Mouse (Mus musculus) limb, embryonic 15.5 days (tissue): ENCODE results near the gene Tmtc4. TPM values are rescaled to one million over a fixed set of nuclear protein-coding genes. Genes with fewer than 3 reads are reported as not detected.

Experiments used
- ATAC-seq: fragments of 200-750 bp; cut with Nextera tagmentation; 2 replicates; pipeline ENCODE4 v1.8.0; 2017; ENCODE audit warnings: low read depth, moderate TSS enrichment; ENCODE audit not compliant: insufficient number of reproducible peaks, low FRiP score, low TSS enrichment
- H3K27ac ChIP-seq: fragments of 300-500 bp; sonication (generic); 2 replicates; pipeline ENCODE4 v1.5.1; 2015; ENCODE audit warnings: moderate library complexity, mild to moderate bottlenecking, inconsistent platforms
- H3K27me3 ChIP-seq: fragments of 300-500 bp; sonication (generic); 2 replicates; pipeline ENCODE4 v1.6.1; 2015; ENCODE audit warnings: inconsistent platforms
- H3K36me3 ChIP-seq: fragments of 300-500 bp; sonication (generic); 2 replicates; pipeline ENCODE4 v1.6.1; 2015; ENCODE audit warnings: inconsistent platforms
- H3K4me1 ChIP-seq: fragments of 300-500 bp; sonication (generic); 2 replicates; pipeline ENCODE4 v1.6.1; 2015; ENCODE audit warnings: inconsistent platforms
- H3K4me2 ChIP-seq: fragments of 300-500 bp; sonication (generic); 2 replicates; pipeline ENCODE4 v1.6.1; 2015; ENCODE audit warnings: mild to moderate bottlenecking, inconsistent platforms
- H3K4me3 ChIP-seq: fragments of 300-500 bp; sonication (generic); 2 replicates; pipeline ENCODE4 v1.5.1; 2015; ENCODE audit warnings: mild to moderate bottlenecking, inconsistent platforms
- H3K9ac ChIP-seq: fragments of 300-500 bp; sonication (generic); 2 replicates; pipeline ENCODE4 v1.6.1; 2015; ENCODE audit warnings: inconsistent platforms
- H3K9me3 ChIP-seq: fragments of 300-500 bp; sonication (generic); 2 replicates; pipeline ENCODE4 v1.6.1; 2016; ENCODE audit warnings: inconsistent platforms
- WGBS: fragments of 180-500 bp; shearing (Covaris S2); methylation state at CpG from one replicate; pipeline ENCODE4 v1.1.7; 2015; 5-methylcytosine and 5-hydroxymethylcytosine counted together
- polyA plus RNA-seq: library from polyadenylated mRNA; unstranded; fragments of >200 nt; fragmentation: Nextera tagmentation; extraction: Ambion mirVana; gene quantifications from 2 replicates; pipeline ENCODE4 v1.2.1, GENCODE M21; 2015

Tmtc4 gene
- polyA plus RNA-seq, 1 experiment from 2014 or later: 21.7 TPM

- H3K4me1 ChIP-seq: peaks cover 18% of the 10 kb centered on the region
- no peaks in the 10 kb centered on the region for H3K36me3 ChIP-seq
- no peak overlapping the region for H3K9ac ChIP-seq
- no peaks in the 10 kb centered on the region for H3K9me3 ChIP-seq
- no peaks in the 10 kb centered on the region for H3K27me3 ChIP-seq
- no peak overlapping the region for H3K27ac ChIP-seq
- H3K4me3 ChIP-seq: no peak overlapping the region
- H3K4me2 ChIP-seq: no peak overlapping the region
- no peak for ATAC-seq
These were observed 85.3 kb downstream of the Tmtc4 start for GRCm38 (mm10) chr14:122898550-122898949.

GRCm38 (mm10) chr14:122896106-122896505, 87.7 kb downstream of the Tmtc4 start:
- H3K4me2 ChIP-seq: no peak overlapping the region
- no peaks in the 10 kb centered on the region for H3K36me3 ChIP-seq
- no peak overlapping the region for H3K9ac ChIP-seq
- no peaks in the 10 kb centered on the region for H3K4me1 ChIP-seq
- no peak for ATAC-seq
- no peak overlapping the region for H3K4me3 ChIP-seq
- no peak overlapping the region for H3K27ac ChIP-seq
- no peaks in the 10 kb centered on the region for H3K9me3 ChIP-seq
- 80% methylated on average over 1 of the region's 1 CpGs for WGBS
- H3K27me3 ChIP-seq: no peaks in the 10 kb centered on the region

GRCm38 (mm10) chr14:122891470-122891968, 92.3 kb downstream of the Tmtc4 start:
- Histone ChIP-seq H3K4me2 (no peak overlapping the region), H3K27me3 (no peaks in the 10 kb centered on the region), H3K9me3 (no peaks in the 10 kb centered on the region), H3K4me3 (no peak overlapping the region), H3K4me1 (no peaks in the 10 kb centered on the region), H3K36me3 (no peaks in the 10 kb centered on the region), H3K27ac (no peak overlapping the region), H3K9ac (no peak overlapping the region)
- 85% methylated on average over 12 of the region's 12 CpGs for WGBS
- no peak for ATAC-seq

GRCm38 (mm10) chr14:122888480-122888872, 95.4 kb downstream of the Tmtc4 start:
- Histone ChIP-seq H3K9ac (no peak overlapping the region), H3K4me3 (no peak overlapping the region), H3K27me3 (no peaks in the 10 kb centered on the region), H3K36me3 (no peaks in the 10 kb centered on the region), H3K4me1 (peaks cover 5% of the 10 kb centered on the region; the same call in 1 of the 2 replicates), H3K9me3 (no peaks in the 10 kb centered on the region), H3K27ac (no peak overlapping the region), H3K4me2 (no peak overlapping the region)
- 83% methylated on average over 1 of the region's 1 CpGs for WGBS
- no peak for ATAC-seq

GRCm38 (mm10) chr14:122887702-122888479, 95.9 kb downstream of the Tmtc4 start:
- H3K27ac ChIP-seq: no peak overlapping the region
- H3K4me3 ChIP-seq: no peak overlapping the region
- H3K27me3 ChIP-seq: no peaks in the 10 kb centered on the region
- no peaks in the 10 kb centered on the region for H3K9me3 ChIP-seq
- no peak overlapping the region for H3K4me2 ChIP-seq
- no peak for ATAC-seq
- no peak overlapping the region for H3K9ac ChIP-seq
- peaks cover 10% of the 10 kb centered on the region; the same call in 1 of the 2 replicates for H3K4me1 ChIP-seq
- H3K36me3 ChIP-seq: no peaks in the 10 kb centered on the region
- WGBS: 66% methylated on average over 3 of the region's 3 CpGs

GRCm38 (mm10) chr14:122887278-122887677, 96.6 kb downstream of the Tmtc4 start:
- Histone ChIP-seq H3K36me3 (no peaks in the 10 kb centered on the region), H3K4me3 (no peak overlapping the region), H3K27me3 (no peaks in the 10 kb centered on the region), H3K9me3 (no peaks in the 10 kb centered on the region), H3K9ac (no peak overlapping the region), H3K27ac (no peak overlapping the region), H3K4me2 (no peak overlapping the region), H3K4me1 (peaks cover 13% of the 10 kb centered on the region; the same call in 1 of the 2 replicates)
- WGBS: 80% methylated on average over 1 of the region's 1 CpGs
- ATAC-seq: no peak

- ATAC-seq: no peak
- Histone ChIP-seq H3K27me3 (no peaks in the 10 kb centered on the region), H3K4me1 (peaks cover 15% of the 10 kb centered on the region; the same call in 1 of the 2 replicates), H3K9ac (no peak overlapping the region), H3K27ac (no peak overlapping the region), H3K4me2 (no peak overlapping the region), H3K9me3 (no peaks in the 10 kb centered on the region), H3K4me3 (no peak overlapping the region), H3K36me3 (no peaks in the 10 kb centered on the region)
- WGBS: 73% methylated on average over 7 of the region's 7 CpGs
These were observed 97.9 kb downstream of the Tmtc4 start for GRCm38 (mm10) chr14:122885893-122886292.

GRCm38 (mm10) chr14:122883821-122884584, 99.8 kb downstream of the Tmtc4 start:
- WGBS: 40% methylated on average over 10 of the region's 10 CpGs
- no peak overlapping the region for H3K4me3 ChIP-seq
- no peaks in the 10 kb centered on the region for H3K36me3 ChIP-seq
- no peak overlapping the region for H3K4me2 ChIP-seq
- no peaks in the 10 kb centered on the region for H3K27me3 ChIP-seq
- peaks cover 15% of the 10 kb centered on the region; the same call in 1 of the 2 replicates for H3K4me1 ChIP-seq
- H3K27ac ChIP-seq: no peak overlapping the region
- no peaks in the 10 kb centered on the region for H3K9me3 ChIP-seq
- no peak overlapping the region for H3K9ac ChIP-seq
- ATAC-seq: no peak

GRCm38 (mm10) chr14:122883410-122883806, 100.4 kb downstream of the Tmtc4 start:
- peaks cover 15% of the 10 kb centered on the region; the same call in 1 of the 2 replicates for H3K4me1 ChIP-seq
- 65% methylated on average over 4 of the region's 4 CpGs for WGBS
- no peak for ATAC-seq

GRCm38 (mm10) chr14:122882795-122883409, 100.9 kb downstream of the Tmtc4 start:
- WGBS: 70% methylated on average over 7 of the region's 7 CpGs
- no peak overlapping the region for H3K9ac ChIP-seq
- peaks cover 15% of the 10 kb centered on the region; the same call in 1 of the 2 replicates for H3K4me1 ChIP-seq
- no peak for ATAC-seq
- H3K4me3 ChIP-seq: no peak overlapping the region
- no peak overlapping the region for H3K4me2 ChIP-seq
- H3K27ac ChIP-seq: no peak overlapping the region
- H3K27me3 ChIP-seq: 0 out of 2 replicates have a peak, but pooled peaks cover 5% of the 10 kb centered on the region
- H3K36me3 ChIP-seq: no peaks in the 10 kb centered on the region
- H3K9me3 ChIP-seq: no peaks in the 10 kb centered on the region

More at GRCm38 (mm10) chr14:122883410-122883806, 100.4 kb downstream of the Tmtc4 start:
- no peak overlapping the region for H3K27ac ChIP-seq
- H3K9me3 ChIP-seq: no peaks in the 10 kb centered on the region
- H3K4me2 ChIP-seq: no peak overlapping the region
- H3K27me3 ChIP-seq: 0 out of 2 replicates have a peak, but pooled peaks cover 2% of the 10 kb centered on the region
- no peak overlapping the region for H3K4me3 ChIP-seq
- no peak overlapping the region for H3K9ac ChIP-seq
- H3K36me3 ChIP-seq: no peaks in the 10 kb centered on the region

GRCm38 (mm10) chr14:122882201-122882639, 101.6 kb downstream of the Tmtc4 start:
- Histone ChIP-seq H3K9ac (no peak overlapping the region), H3K9me3 (no peaks in the 10 kb centered on the region), H3K27me3 (0 out of 2 replicates have a peak, but pooled peaks cover 5% of the 10 kb centered on the region), H3K27ac (no peak overlapping the region), H3K36me3 (no peaks in the 10 kb centered on the region), H3K4me3 (no peak overlapping the region), H3K4me2 (no peak overlapping the region), H3K4me1 (peaks cover 15% of the 10 kb centered on the region; the same call in 1 of the 2 replicates)
- 41% methylated on average over 9 of the region's 9 CpGs for WGBS
- ATAC-seq: no peak
